Mouse (Mus musculus) cerebellum, adult 18-20 months (tissue): ENCODE data around the gene Endod1.
A peak's percentile ranks its signal among the peaks of the same experiment; 100 is the strongest.

Experiments used
- DNase-seq, 2 experiments: peaks; one replicate each; pipeline ENCODE4 v3.0.0; 2021

Gene Endod1

GRCm38 (mm10) chr9:14381353-14382055, at the start of gene Endod1:
Gene Endod1, minus strand, starts transcription at chr9:14381507.
- DNase-seq: peak; percentile 58 to 63

GRCm38 (mm10) chr9:14409153-14409552, 27.8 kb upstream of the Endod1 start:
- DNase-seq: no peak

- no peak for DNase-seq
Measured at GRCm38 (mm10) chr9:14408044-14408443, 26.7 kb upstream of the Endod1 start.

- no peak for DNase-seq
Measured at GRCm38 (mm10) chr9:14406056-14406455, 24.7 kb upstream of the Endod1 start.

GRCm38 (mm10) chr9:14402099-14402498, 20.8 kb upstream of the Endod1 start:
- no peak for DNase-seq

GRCm38 (mm10) chr9:14400392-14400791, 19.1 kb upstream of the Endod1 start:
- DNase-seq: no peak

- DNase-seq: no peak
Measured at GRCm38 (mm10) chr9:14398946-14399345, 17.6 kb upstream of the Endod1 start.

- DNase-seq: no peak
Measured at GRCm38 (mm10) chr9:14398084-14398483, 16.8 kb upstream of the Endod1 start.

GRCm38 (mm10) chr9:14397449-14397819, 16.1 kb upstream of the Endod1 start:
- DNase-seq: no peak

- DNase-seq: no peak
Measured at GRCm38 (mm10) chr9:14396819-14397448, 15.6 kb upstream of the Endod1 start.

GRCm38 (mm10) chr9:14396096-14396495, 14.8 kb upstream of the Endod1 start:
- no peak for DNase-seq

GRCm38 (mm10) chr9:14394956-14395561, 13.8 kb upstream of the Endod1 start:
- no peak for DNase-seq

- DNase-seq: no peak
Measured at GRCm38 (mm10) chr9:14391841-14392318, 10.6 kb upstream of the Endod1 start.

- no peak for DNase-seq
Measured at GRCm38 (mm10) chr9:14391286-14391685, 10.0 kb upstream of the Endod1 start.

- peak in 1 of 2 experiments; percentile 42 for DNase-seq
Measured at GRCm38 (mm10) chr9:14390278-14390677, 9.0 kb upstream of the Endod1 start.

GRCm38 (mm10) chr9:14389050-14389621, 7.8 kb upstream of the Endod1 start:
- peak; percentile 75 to 79 for DNase-seq

GRCm38 (mm10) chr9:14388001-14388400, 6.7 kb upstream of the Endod1 start:
- DNase-seq: no peak

GRCm38 (mm10) chr9:14386831-14387230, 5.5 kb upstream of the Endod1 start:
- DNase-seq: no peak

- DNase-seq: no peak
Measured at GRCm38 (mm10) chr9:14385665-14386064, 4.4 kb upstream of the Endod1 start.

- no peak for DNase-seq
Measured at GRCm38 (mm10) chr9:14383186-14383920, 2.0 kb upstream of the Endod1 start.

GRCm38 (mm10) chr9:14382256-14382791, 1.0 kb upstream of the Endod1 start:
- DNase-seq: no peak
